Mouse (Mus musculus) forebrain, embryonic 16.5 days (tissue): ENCODE measurements around the gene Ldb2. TPM values are rescaled to one million over a fixed set of nuclear protein-coding genes. Genes with fewer than 3 reads are reported as not detected.

ENCODE experiments used
- ATAC-seq: fragments of 200-750 bp; cut with Nextera tagmentation; 2 replicates; pipeline ENCODE4 v1.8.0; 2017; ENCODE audit warnings: mild to moderate bottlenecking, moderate library complexity
- H3K27ac ChIP-seq: fragments of 300-500 bp; sonication (generic); 2 replicates; pipeline ENCODE4 v1.5.1; 2014; ENCODE audit warnings: low read length, control low read depth
- H3K27me3 ChIP-seq: fragments of 300-500 bp; sonication (generic); replicated peaks from 2 replicates; pipeline ENCODE4 v1.6.1; 2014; ENCODE audit warnings: low read length; ENCODE audit not compliant: control insufficient read depth, insufficient read depth
- H3K36me3 ChIP-seq: fragments of 300-500 bp; sonication (generic); 2 replicates; pipeline ENCODE4 v1.6.1; 2014; ENCODE audit not compliant: control insufficient read depth, insufficient read depth
- H3K4me1 ChIP-seq: fragments of 300-500 bp; sonication (generic); replicated peaks from 2 replicates; pipeline ENCODE4 v1.6.1; 2014; ENCODE audit warnings: low read length; ENCODE audit not compliant: control insufficient read depth, insufficient read depth
- H3K4me2 ChIP-seq: fragments of 300-500 bp; sonication (generic); 2 replicates; pipeline ENCODE4 v1.6.1; 2014; ENCODE audit warnings: mild to moderate bottlenecking, low read length, control low read depth
- H3K4me3 ChIP-seq: fragments of 300-500 bp; sonication (generic); replicated peaks from 2 replicates; pipeline ENCODE4 v1.5.1; 2014; ENCODE audit warnings: mild to moderate bottlenecking, low read length, control low read depth
- H3K9ac ChIP-seq: fragments of 300-500 bp; sonication (generic); replicated peaks from 2 replicates; pipeline ENCODE4 v1.6.1; 2014; ENCODE audit warnings: low read depth, low read length, control low read depth
- H3K9me3 ChIP-seq: fragments of 300-500 bp; sonication (generic); 2 replicates; pipeline ENCODE4 v1.6.1; 2016; ENCODE audit warnings: low read length; ENCODE audit not compliant: control insufficient read depth
- WGBS: fragments of 180-500 bp; shearing (Covaris S2); extraction: QIAGEN DNeasy Blood & Tissue Kit; methylation state at CpG from one replicate; pipeline ENCODE4 v1.1.7; 2014; 5-methylcytosine and 5-hydroxymethylcytosine counted together
- polyA plus RNA-seq: library from polyadenylated mRNA; unstranded; fragments of >200 nt; fragmentation: Nextera tagmentation; extraction: Ambion mirVana; gene quantifications from 2 replicates; pipeline ENCODE4 v1.2.1, GENCODE M21; 2015

Ldb2 gene
- polyA plus RNA-seq, 1 experiment from 2014 or later = 86.5 TPM

DNA sequence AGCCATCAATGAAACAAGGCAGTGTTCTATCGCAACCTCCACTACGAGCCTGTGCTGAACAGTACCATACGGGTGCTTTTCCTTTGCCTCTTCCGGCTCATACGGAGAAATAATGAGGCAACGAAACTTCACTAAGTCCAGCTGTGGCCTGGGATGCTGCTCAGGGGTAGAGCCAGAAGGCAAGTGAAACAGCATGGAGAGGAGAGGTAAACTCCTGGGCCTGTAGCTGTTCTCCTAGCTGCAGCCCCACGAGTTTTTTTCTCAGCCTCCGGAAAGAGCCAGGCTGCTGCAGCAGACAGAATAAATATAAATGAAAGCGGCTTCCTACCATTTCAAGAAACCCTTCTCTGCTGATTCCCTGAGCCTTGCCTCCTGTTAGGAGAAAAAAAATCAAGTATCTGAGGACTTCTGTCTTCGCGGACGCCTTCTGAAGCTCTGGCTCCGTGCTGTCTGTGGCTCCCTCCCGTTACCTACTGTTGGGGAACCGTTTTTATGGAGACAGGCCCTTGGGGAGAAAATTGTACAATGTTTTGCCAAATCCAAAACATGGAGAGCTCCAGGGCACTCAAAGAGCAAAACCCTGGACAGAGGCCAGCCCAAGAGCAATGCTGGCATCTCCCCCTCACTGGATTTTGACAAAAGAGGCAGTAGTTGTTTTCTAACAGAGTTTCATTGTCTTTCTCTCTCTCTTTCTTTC lies 205.8 kb downstream of the Ldb2 start:
- Histone ChIP-seq H3K4me1 (peaks cover 8% of the 10 kb centered on the region), H3K4me2 (0 out of 2 replicates have a peak overlapping the region, but pooled peaks have one; percentile 8), H3K36me3 (no peaks in the 10 kb centered on the region), H3K4me3 (no peak overlapping the region), H3K9ac (0 out of 2 replicates have a peak overlapping the region, but pooled peaks have one; percentile 12), H3K9me3 (no peaks in the 10 kb centered on the region), H3K27me3 (no peaks in the 10 kb centered on the region), H3K27ac (peak overlapping the region; percentile 60)
- ATAC-seq = peak; percentile 39
- 55% methylated on average over 15 of the region's 15 CpGs for WGBS

DNA sequence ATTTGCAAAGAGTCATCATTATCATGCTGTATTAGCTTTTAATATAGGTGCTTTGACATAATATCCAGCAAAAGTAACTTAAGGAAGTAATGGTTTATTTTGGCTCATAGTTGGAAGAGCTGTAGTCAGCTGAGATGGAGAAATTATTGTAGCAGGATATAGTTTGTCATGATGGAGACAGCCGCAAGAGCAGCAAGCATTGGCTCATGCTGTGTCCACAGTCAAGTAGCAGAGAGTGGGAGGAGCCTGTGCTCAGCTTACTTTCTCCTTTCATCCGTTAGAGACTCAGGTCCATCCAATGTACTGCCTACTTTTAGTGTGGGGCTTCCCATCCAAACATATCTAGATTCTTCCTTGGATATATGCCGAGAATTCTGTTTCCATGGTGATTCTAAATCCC lies 208.7 kb downstream of the Ldb2 start:
- Histone ChIP-seq H3K27ac (no peak overlapping the region), H3K4me3 (no peak overlapping the region), H3K9me3 (no peaks in the 10 kb centered on the region; the same call in 1 of the 2 replicates), H3K36me3 (no peaks in the 10 kb centered on the region), H3K9ac (no peak overlapping the region), H3K4me2 (no peak overlapping the region), H3K27me3 (no peaks in the 10 kb centered on the region), H3K4me1 (peaks cover 8% of the 10 kb centered on the region)
- 73% methylated on average over 3 of the region's 3 CpGs for WGBS
- ATAC-seq = 0 out of 2 replicates have a peak, but pooled peaks have one; percentile 14

- H3K4me1 ChIP-seq = peaks cover 7% of the 10 kb centered on the region
- H3K4me2 ChIP-seq = no peak overlapping the region
- no peak for ATAC-seq
- H3K4me3 ChIP-seq = no peak overlapping the region
- H3K9ac ChIP-seq = no peak overlapping the region
- no peaks in the 10 kb centered on the region for H3K27me3 ChIP-seq
- H3K27ac ChIP-seq = no peak overlapping the region
- no peaks in the 10 kb centered on the region for H3K36me3 ChIP-seq
- 24% methylated on average over 1 of the region's 1 CpGs for WGBS
- H3K9me3 ChIP-seq = no peaks in the 10 kb centered on the region; the same call in 1 of the 2 replicates
Measured at GRCm38 (mm10) chr5:44589318-44589717, 210.2 kb downstream of the Ldb2 start.

- Histone ChIP-seq H3K27ac (no peak overlapping the region), H3K27me3 (no peaks in the 10 kb centered on the region), H3K9ac (no peak overlapping the region), H3K4me2 (no peak overlapping the region), H3K4me3 (no peak overlapping the region), H3K9me3 (no peaks in the 10 kb centered on the region; the same call in 1 of the 2 replicates), H3K4me1 (no peaks in the 10 kb centered on the region), H3K36me3 (no peaks in the 10 kb centered on the region)
- no peak for ATAC-seq
- WGBS = 67% methylated on average over 5 of the region's 5 CpGs
Measured at GRCm38 (mm10) chr5:44586571-44586970, 212.9 kb downstream of the Ldb2 start.

- H3K36me3 ChIP-seq = no peaks in the 10 kb centered on the region
- 27% methylated on average over 10 of the region's 10 CpGs for WGBS
- H3K4me2 ChIP-seq = 0 out of 2 replicates have a peak overlapping the region, but pooled peaks have one; percentile 9
- no peak overlapping the region for H3K9ac ChIP-seq
- H3K4me3 ChIP-seq = no peak overlapping the region
- H3K4me1 ChIP-seq = peaks cover 16% of the 10 kb centered on the region
- H3K9me3 ChIP-seq = no peaks in the 10 kb centered on the region
- ATAC-seq = peak; percentile 83
- 0 out of 2 replicates have a peak, but pooled peaks cover 5% of the 10 kb centered on the region for H3K27me3 ChIP-seq
- H3K27ac ChIP-seq = no peak overlapping the region
Measured at GRCm38 (mm10) chr5:44579899-44580459, 219.5 kb downstream of the Ldb2 start.

- WGBS = 73% methylated on average over 2 of the region's 2 CpGs
- peaks cover 16% of the 10 kb centered on the region for H3K4me1 ChIP-seq
- no peak overlapping the region for H3K9ac ChIP-seq
- H3K27me3 ChIP-seq = peaks cover 7% of the 10 kb centered on the region; the same call in 1 of the 2 replicates
- H3K4me2 ChIP-seq = no peak overlapping the region
- no peak overlapping the region for H3K4me3 ChIP-seq
- no peaks in the 10 kb centered on the region for H3K9me3 ChIP-seq
- no peak overlapping the region for H3K27ac ChIP-seq
- no peak for ATAC-seq
- H3K36me3 ChIP-seq = no peaks in the 10 kb centered on the region
Measured at GRCm38 (mm10) chr5:44576682-44577349, 222.7 kb downstream of the Ldb2 start.

- H3K4me3 ChIP-seq = no peak overlapping the region
- no peak for ATAC-seq
- no peaks in the 10 kb centered on the region for H3K36me3 ChIP-seq
- H3K4me1 ChIP-seq = peaks cover 4% of the 10 kb centered on the region
- 94% methylated on average over 1 of the region's 1 CpGs for WGBS
- no peak overlapping the region for H3K27ac ChIP-seq
- H3K9ac ChIP-seq = no peak overlapping the region
- no peak overlapping the region for H3K4me2 ChIP-seq
- peaks cover 7% of the 10 kb centered on the region; the same call in 1 of the 2 replicates for H3K27me3 ChIP-seq
- no peaks in the 10 kb centered on the region for H3K9me3 ChIP-seq
Measured at GRCm38 (mm10) chr5:44574681-44575080, 224.8 kb downstream of the Ldb2 start.

GRCm38 (mm10) chr5:44553765-44554352 lies 245.6 kb downstream of the Ldb2 start:
- Histone ChIP-seq H3K27ac (no peak overlapping the region), H3K9ac (no peak overlapping the region), H3K4me1 (0 out of 2 replicates have a peak, but pooled peaks cover 2% of the 10 kb centered on the region), H3K27me3 (no peaks in the 10 kb centered on the region), H3K4me3 (no peak overlapping the region), H3K36me3 (no peaks in the 10 kb centered on the region), H3K4me2 (no peak overlapping the region), H3K9me3 (no peaks in the 10 kb centered on the region)
- no peak for ATAC-seq
- WGBS = 90% methylated on average over 11 of the region's 11 CpGs

DNA sequence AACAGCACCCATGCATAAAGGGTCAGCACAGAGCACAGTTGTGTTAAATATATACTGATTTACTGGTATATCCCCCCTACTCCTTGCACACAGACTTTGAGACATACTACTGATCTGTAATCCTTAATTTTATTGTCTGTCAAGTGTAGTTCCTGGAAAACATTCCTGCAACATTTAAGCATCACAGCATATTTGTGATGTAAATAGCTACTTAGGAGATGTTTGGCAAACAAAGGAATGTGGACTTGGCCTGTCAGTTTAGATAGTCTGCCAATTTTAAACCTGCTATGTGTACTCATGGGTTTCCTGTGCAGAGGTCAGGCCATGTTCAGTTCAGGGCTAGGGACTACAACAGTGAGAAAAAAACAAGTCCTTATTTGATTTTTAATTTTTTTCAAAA lies 246.3 kb downstream of the Ldb2 start:
- no peak overlapping the region for H3K4me3 ChIP-seq
- H3K9ac ChIP-seq = no peak overlapping the region
- H3K9me3 ChIP-seq = no peaks in the 10 kb centered on the region
- H3K4me1 ChIP-seq = no peaks in the 10 kb centered on the region
- no peak overlapping the region for H3K4me2 ChIP-seq
- ATAC-seq = no peak
- no peaks in the 10 kb centered on the region for H3K36me3 ChIP-seq
- H3K27me3 ChIP-seq = no peaks in the 10 kb centered on the region
- no peak overlapping the region for H3K27ac ChIP-seq
